Mouse (Mus musculus) intestine, postnatal 0 days (tissue): ENCODE results near the gene AI854703. TPM values are rescaled to one million over a fixed set of nuclear protein-coding genes. Genes with fewer than 3 reads are reported as not detected.
A peak's percentile ranks its signal among the peaks of the same experiment; 100 is the strongest.

Source experiments
- ATAC-seq: fragments of 200-750 bp; cut with Nextera tagmentation; 2 replicates; pipeline ENCODE4 v1.8.0; 2017; ENCODE audit warnings: mild to moderate bottlenecking, moderate TSS enrichment, moderate library complexity
- H3K27ac ChIP-seq: fragments of 300-500 bp; sonication (generic); 2 replicates; pipeline ENCODE4 v1.5.1; 2014; ENCODE audit warnings: mild to moderate bottlenecking, low read depth, low read length, moderate library complexity
- H3K27me3 ChIP-seq: fragments of 300-500 bp; sonication (generic); replicated peaks from 2 replicates; pipeline ENCODE4 v1.6.1; 2014; ENCODE audit warnings: low read length, mixed read lengths; ENCODE audit not compliant: control insufficient read depth, insufficient read depth
- H3K36me3 ChIP-seq: fragments of 300-500 bp; sonication (generic); 2 replicates; pipeline ENCODE4 v1.6.1; 2014; ENCODE audit warnings: mild to moderate bottlenecking, moderate library complexity; ENCODE audit not compliant: control insufficient read depth, insufficient read depth
- H3K4me1 ChIP-seq: fragments of 300-500 bp; sonication (generic); replicated peaks from 2 replicates; pipeline ENCODE4 v1.6.1; 2014; ENCODE audit warnings: antibody characterized with exemption, low read length, mixed read lengths; ENCODE audit not compliant: control insufficient read depth, insufficient read depth
- H3K4me2 ChIP-seq: fragments of 300-500 bp; sonication (generic); replicated peaks from 2 replicates; pipeline ENCODE4 v1.6.1; 2014; ENCODE audit warnings: low read depth, mild to moderate bottlenecking, moderate library complexity
- H3K4me3 ChIP-seq: fragments of 300-500 bp; sonication (generic); 2 replicates; pipeline ENCODE4 v1.5.1; 2014; ENCODE audit warnings: low read depth, low read length
- H3K9ac ChIP-seq: fragments of 300-500 bp; sonication (generic); 2 replicates; pipeline ENCODE4 v1.6.1; 2014; ENCODE audit warnings: mild to moderate bottlenecking, low read depth, low read length
- H3K9me3 ChIP-seq: fragments of 300-500 bp; sonication (generic); 2 replicates; pipeline ENCODE4 v1.6.1; 2016; ENCODE audit warnings: mixed run types; ENCODE audit not compliant: control insufficient read depth
- CTCF ChIP-seq: sonication (generic); IDR thresholded peaks from 2 replicates; pipeline ENCODE4 v1.5.1; 2016; ENCODE audit warnings: low read depth, mild to moderate bottlenecking, control low read depth, antibody characterized with exemption, moderate library complexity
- WGBS: fragments of 180-500 bp; shearing (Covaris S2); extraction: QIAGEN DNeasy Blood & Tissue Kit; methylation state at CpG from one replicate; pipeline ENCODE4 v1.1.7; 2014; 5-methylcytosine and 5-hydroxymethylcytosine counted together
- polyA plus RNA-seq: library from polyadenylated mRNA; unstranded; fragments of >200 nt; fragmentation: Nextera tagmentation; extraction: Ambion mirVana; gene quantifications from 2 replicates; pipeline ENCODE4 v1.2.1, GENCODE M21; 2015

The AI854703 gene
- polyA plus RNA-seq, 1 experiment from 2014 or later, result 0.63 TPM

- Histone ChIP-seq H3K27ac (no peak overlapping the region), H3K4me3 (peak overlapping the region; percentile 45), H3K27me3 (peaks cover 5% of the 10 kb centered on the region), H3K9me3 (no peaks in the 10 kb centered on the region), H3K4me1 (0 out of 2 replicates have a peak, but pooled peaks cover 2% of the 10 kb centered on the region), H3K4me2 (peak overlapping the region; percentile 84), H3K9ac (no peak overlapping the region; the same call in 1 of the 2 replicates), H3K36me3 (no peaks in the 10 kb centered on the region)
- WGBS, result under 1% methylated on average over 32 of the region's 32 CpGs
- peak; percentile 36 for TF ChIP-seq CTCF
- ATAC-seq, result no peak
These were observed 420 bp downstream of the AI854703 start for GRCm38 (mm10) chr6:48626984-48627383.

DNA sequence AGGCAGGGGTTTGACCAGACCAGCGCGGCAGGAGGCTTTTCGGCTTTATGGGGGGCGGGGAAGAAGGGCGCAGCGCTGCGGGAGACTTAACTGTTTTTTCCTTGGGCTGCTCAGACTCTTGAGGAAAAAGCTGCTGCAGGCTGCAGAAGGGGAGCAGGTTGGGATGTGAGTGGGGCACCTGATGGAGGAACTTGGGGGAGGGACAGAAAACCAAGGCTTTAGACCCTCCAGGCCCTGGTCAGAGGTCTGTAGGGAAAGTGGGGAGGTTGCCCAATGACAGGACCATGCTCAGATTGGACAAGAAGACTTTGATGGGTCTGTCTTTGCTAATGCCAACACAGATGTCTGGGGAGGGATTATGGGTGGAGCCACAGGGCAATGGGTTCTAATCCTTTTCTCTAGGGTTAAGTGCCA, 954 bp downstream of the AI854703 start:
- Histone ChIP-seq H3K4me3 (peak overlapping the region; percentile 45), H3K27me3 (peaks cover 5% of the 10 kb centered on the region), H3K9me3 (no peaks in the 10 kb centered on the region), H3K4me2 (peak overlapping the region; percentile 84), H3K4me1 (0 out of 2 replicates have a peak, but pooled peaks cover 2% of the 10 kb centered on the region), H3K9ac (no peak overlapping the region), H3K27ac (no peak overlapping the region), H3K36me3 (no peaks in the 10 kb centered on the region)
- WGBS, result 7% methylated on average over 7 of the region's 7 CpGs
- ATAC-seq, result no peak
- no peak for TF ChIP-seq CTCF

DNA sequence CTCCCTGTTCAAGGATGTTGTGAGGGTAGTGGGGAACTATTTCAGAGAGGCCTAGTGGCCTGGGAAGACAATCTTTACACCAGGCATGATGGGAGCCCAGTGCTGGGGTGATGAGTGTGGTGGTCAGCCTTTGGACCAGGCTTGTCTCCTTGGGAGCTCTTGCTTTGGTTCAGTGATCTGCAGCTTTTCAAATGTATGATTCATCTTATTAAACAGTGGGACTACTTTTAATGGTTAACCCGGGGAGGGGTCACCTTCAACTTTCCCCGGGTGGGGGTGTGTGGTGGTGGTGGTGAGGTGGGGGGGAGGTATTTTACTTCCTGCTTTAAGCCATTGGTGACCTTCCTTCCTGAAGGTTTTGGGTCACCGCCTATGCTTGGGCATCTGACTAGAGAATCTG, 1.8 kb downstream of the AI854703 start:
- Histone ChIP-seq H3K9ac (no peak overlapping the region), H3K4me2 (no peak overlapping the region; the same call in 1 of the 2 replicates)
- no peak for ATAC-seq

DNA sequence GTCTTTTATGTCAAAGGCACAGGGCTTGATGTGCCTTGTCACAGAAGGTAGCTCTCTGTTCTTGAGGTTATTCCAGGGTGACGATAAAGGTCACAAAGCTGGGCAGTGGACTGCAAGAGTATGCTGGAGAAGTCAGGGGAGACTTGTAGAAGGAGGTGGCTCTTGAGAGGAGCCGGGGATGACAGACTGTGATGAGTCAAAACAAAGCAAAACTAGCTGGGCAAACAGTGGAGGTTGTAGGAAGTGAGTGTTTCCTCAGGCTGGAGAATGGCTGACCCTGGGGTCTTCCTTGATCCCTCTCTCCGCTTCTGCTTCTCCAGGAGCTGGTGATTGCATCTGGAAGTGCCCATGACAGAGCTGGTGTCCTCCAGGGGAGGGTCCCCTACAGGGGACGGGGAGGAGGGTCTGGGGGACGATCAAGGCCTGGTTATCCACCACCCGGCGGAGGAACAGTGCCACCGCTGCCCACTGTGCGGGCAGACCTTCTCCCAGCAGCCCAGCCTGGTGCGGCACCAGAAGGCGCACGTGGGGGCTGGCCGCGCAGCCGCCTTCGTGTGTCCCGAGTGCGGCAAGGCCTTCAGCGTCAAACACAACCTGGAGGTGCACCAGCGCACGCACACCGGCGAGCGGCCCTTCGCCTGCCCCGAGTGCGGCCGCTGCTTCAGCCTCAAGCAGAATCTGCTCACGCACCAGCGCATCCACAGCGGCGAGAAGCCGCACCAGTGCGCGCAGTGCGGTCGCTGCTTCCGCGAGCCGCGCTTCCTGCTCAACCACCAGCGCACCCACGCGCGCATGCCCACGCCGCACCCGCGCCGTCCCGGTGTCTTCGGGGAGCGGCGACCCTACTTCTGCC, 2.5 kb downstream of the AI854703 start:
- H3K27ac ChIP-seq, result no peak overlapping the region
- ATAC-seq, result no peak

More for the DNA sequence above, 1.8 kb downstream of the AI854703 start:
- Histone ChIP-seq H3K36me3 (no peaks in the 10 kb centered on the region), H3K4me1 (0 out of 2 replicates have a peak, but pooled peaks cover 2% of the 10 kb centered on the region), H3K27ac (no peak overlapping the region), H3K9me3 (no peaks in the 10 kb centered on the region), H3K27me3 (peaks cover 5% of the 10 kb centered on the region), H3K4me3 (no peak overlapping the region)
- 59% methylated on average over 3 of the region's 3 CpGs for WGBS
- no peak for TF ChIP-seq CTCF

DNA sequence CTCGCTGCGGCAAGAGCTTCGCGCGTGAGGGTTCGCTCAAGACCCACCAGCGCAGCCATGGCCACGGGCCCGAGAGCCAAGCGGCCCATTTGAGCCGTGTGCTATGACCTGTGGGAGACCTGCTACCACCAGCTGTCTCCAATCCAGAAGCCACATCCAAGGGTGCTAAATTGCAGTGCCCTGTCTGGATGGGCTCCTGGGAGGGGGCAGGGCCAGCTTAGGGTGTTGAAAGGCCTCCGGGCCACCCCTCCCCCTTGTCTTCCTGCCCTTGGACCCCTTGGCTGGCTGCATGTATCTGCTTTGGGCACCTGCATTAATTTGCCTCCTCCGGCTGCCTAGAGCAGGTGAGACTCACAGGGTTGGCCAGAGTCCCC, 3.1 kb downstream of the AI854703 start:
- no peak for TF ChIP-seq CTCF
- peaks cover 5% of the 10 kb centered on the region for H3K27me3 ChIP-seq
- H3K36me3 ChIP-seq, result no peaks in the 10 kb centered on the region
- no peaks in the 10 kb centered on the region for H3K9me3 ChIP-seq
- no peak overlapping the region for H3K27ac ChIP-seq
- no peak for ATAC-seq
- peak overlapping the region; percentile 26 for H3K4me3 ChIP-seq
- peak overlapping the region; percentile 67 for H3K4me2 ChIP-seq
- 31% methylated on average over 13 of the region's 13 CpGs for WGBS
- H3K9ac ChIP-seq, result no peak overlapping the region; the same call in 1 of the 2 replicates
- H3K4me1 ChIP-seq, result 0 out of 2 replicates have a peak, but pooled peaks cover 2% of the 10 kb centered on the region

More for the DNA sequence above, 2.5 kb downstream of the AI854703 start:
- Histone ChIP-seq H3K4me3 (peak overlapping the region; percentile 26), H3K4me1 (0 out of 2 replicates have a peak, but pooled peaks cover 2% of the 10 kb centered on the region), H3K9ac (no peak overlapping the region; the same call in 1 of the 2 replicates), H3K36me3 (no peaks in the 10 kb centered on the region), H3K27me3 (peaks cover 5% of the 10 kb centered on the region), H3K9me3 (no peaks in the 10 kb centered on the region), H3K4me2 (peak overlapping the region; percentile 67)
- 10% methylated on average over 54 of the region's 54 CpGs for WGBS
- TF ChIP-seq CTCF, result no peak

DNA sequence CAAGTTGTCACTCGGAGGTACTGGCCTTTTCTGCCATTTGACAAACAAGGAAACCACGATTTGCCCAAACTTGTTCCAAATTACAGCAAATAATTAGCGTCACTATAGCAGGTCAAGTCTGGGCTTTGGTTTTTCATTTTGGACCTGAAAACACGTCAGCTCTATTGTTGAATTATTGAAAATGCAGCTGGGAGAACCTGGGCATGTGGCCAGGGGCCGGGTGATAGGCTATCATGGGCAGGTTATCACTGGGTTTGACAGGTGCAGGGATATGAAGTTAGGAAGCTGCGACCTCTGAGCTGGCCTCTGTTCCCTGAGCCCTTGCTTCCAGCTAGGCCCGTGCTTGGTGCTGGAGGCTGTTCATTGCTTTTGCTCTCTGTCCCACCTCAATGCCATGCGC, 4.3 kb downstream of the AI854703 start:
- Histone ChIP-seq H3K4me2 (no peak overlapping the region), H3K4me3 (no peak overlapping the region), H3K27ac (no peak overlapping the region), H3K9me3 (no peaks in the 10 kb centered on the region), H3K36me3 (no peaks in the 10 kb centered on the region), H3K4me1 (0 out of 2 replicates have a peak, but pooled peaks cover 2% of the 10 kb centered on the region), H3K27me3 (peaks cover 5% of the 10 kb centered on the region), H3K9ac (no peak overlapping the region)
- no peak for ATAC-seq
- WGBS, result 85% methylated on average over 8 of the region's 8 CpGs
- TF ChIP-seq CTCF, result no peak
